Mouse (Mus musculus): ENCODE results near the gene Mrpl49. TPM values are rescaled to one million over a fixed set of nuclear protein-coding genes. Genes with fewer than 3 reads are reported as not detected.

Mrpl49 gene
- polyA plus RNA-seq (2014; fragmentation: Illumina TruSeq; extraction: RNeasy Lipid Tissue Mini Kit (QIAGEN cat#74804); ENCODE audit: low read depth, low replicate concordance) = 9.4 TPM

DNA sequence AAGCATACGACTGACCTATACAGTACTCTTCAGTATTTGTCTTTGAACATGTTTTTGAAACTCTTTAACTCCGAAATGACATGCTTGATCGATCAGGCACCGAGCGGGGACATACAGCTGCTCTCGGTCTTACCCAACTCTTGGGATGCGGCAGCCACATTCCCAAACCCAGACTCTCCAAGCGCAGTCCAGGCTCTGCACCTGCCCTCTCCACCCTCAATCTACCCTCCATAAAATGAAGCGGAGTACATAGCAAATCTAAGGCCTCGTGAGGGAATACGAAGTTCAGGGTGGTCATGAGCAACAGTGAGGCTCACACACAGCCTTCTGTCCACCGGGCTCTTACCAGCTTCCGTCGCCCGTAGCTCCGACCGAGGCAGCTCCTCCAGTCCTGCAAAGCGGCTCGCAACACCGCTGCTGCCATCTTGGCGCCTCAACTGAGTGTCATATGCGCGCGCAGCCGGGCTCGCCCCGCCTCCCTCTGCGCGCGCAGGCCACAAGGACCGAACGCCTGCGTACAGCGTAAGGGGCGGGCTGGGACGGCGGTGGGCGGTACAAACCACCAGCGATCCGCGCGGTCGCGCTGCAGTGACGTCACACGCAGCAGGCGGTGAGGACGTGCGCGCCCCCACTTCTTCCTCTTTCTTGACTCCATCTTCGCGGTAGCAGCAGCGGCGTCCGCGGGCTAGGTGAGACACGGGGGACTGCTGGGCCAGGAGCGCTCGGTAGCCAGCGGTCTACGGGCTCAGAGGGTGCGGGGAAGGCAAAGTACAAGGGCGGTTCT is at the start of gene Mrpl49, which contains the start of gene Fau:
TSS of gene Mrpl49 (minus strand) at position 473 of the 784 bp plus-strand sequence.
TSS of gene Fau (plus strand) at position 532 of the 784 bp plus-strand sequence.

DNA sequence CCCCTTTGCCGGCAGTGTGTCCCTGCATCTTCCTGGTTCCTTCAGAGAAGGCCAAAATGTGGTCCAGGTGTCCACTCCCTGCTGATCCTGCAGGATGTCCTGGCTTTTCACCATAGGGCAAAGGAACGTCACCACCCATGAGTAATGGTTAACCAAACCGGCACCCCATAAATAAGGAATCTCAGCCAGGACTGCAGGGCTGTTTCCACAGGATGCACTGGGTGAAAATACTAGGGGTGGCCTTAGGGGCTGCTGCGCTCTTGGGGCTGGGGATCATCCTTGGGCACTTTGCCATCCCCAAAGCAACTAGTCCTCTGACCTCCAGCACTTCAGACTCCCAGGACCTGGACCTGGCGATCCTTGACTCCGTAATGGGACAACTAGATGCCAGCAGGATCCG is 48.0 kb upstream of the Mrpl49 start, which contains the start of gene Naaladl1:
TSS of gene Naaladl1 (plus strand) at position 197 of the 400 bp plus-strand sequence.

DNA sequence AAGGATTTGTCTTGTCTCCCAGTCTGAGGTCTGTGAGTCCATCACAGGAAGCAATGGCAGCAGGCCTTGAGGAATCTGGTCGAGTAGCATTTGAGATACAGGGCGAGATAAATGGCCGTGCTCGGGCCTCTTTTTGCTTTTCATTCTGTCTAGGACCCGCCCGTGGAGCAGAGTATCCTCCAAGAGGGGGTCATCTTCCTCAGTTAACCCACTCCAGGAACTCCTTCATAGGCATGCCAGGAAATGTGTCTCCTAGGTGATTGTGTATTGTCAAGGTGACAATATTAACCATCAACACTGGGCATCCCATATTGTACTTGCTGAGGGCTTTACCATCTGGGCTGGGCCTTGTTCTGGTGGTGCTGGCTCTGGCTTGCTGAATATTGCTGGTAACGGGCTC is 36.5 kb upstream of the Mrpl49 start, which contains the start of gene AC131692.1:
TSS of gene AC131692.1 (plus strand) at position 301 of the 400 bp plus-strand sequence.

DNA sequence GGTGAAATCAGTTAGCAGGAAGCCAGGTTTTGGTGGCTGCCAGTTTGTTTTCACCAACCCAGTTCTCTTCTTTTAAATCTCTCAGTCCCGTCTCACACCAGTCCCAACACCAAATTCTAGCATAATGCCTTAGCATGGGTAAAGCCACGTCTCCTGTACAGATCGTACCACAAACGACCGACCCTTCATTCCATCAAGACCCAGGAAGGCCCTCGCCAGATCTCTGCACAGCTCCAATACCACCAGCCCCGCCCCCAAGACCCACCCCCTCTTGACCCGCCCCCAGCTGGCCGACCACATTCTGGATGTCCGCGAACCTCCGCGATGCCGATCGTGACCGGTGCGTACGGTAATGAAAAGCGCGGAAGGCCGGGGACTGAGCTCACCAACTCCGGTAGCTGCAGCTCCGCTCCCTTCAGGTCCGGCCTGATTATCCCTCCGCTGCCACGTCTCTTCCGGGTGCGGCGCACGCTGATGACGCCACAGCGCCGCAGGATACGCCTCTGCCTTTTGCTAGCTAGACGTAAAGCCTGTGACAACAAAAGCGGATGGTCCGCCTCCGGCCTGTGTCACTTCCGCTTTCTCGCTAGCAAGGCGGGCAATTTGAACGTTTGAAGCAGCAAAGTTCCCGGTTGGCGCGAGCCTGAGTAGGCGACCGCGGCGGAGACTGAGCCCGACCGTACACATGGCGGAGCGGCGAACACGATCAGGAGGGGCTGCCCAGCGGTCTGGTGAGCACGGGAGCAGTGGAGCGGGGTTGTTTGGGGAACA is 27.1 kb upstream of the Mrpl49 start, which contains the start of the genes Zfpl1 and Cdca5:
TSS of gene Zfpl1 (minus strand) at position 479 of the 771 bp plus-strand sequence.
TSS of gene Cdca5 (plus strand) at position 506 of the 771 bp plus-strand sequence.

DNA sequence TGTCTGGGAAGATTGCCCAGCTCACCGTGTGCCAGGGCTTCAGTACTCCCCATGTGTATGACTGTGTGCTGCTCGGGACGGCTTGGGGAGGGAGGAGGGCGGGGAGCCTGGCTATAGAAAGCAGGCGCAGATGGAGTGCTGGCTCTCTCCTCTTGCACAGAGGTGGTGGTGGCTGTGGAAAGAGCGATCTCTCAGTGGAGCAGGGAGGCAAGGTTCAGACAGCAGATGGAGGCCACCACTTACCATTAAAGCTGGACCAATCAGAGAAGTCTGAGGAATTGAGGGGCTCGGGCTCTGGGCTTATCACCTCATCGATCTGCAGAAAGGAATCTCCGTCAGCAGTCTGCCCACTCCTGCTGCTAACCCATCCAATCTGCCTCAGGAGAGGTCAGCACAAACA is 24.6 kb upstream of the Mrpl49 start, which contains the start of gene Gm28374:
TSS of gene Gm28374 (minus strand) at position 101 of the 400 bp plus-strand sequence.

DNA sequence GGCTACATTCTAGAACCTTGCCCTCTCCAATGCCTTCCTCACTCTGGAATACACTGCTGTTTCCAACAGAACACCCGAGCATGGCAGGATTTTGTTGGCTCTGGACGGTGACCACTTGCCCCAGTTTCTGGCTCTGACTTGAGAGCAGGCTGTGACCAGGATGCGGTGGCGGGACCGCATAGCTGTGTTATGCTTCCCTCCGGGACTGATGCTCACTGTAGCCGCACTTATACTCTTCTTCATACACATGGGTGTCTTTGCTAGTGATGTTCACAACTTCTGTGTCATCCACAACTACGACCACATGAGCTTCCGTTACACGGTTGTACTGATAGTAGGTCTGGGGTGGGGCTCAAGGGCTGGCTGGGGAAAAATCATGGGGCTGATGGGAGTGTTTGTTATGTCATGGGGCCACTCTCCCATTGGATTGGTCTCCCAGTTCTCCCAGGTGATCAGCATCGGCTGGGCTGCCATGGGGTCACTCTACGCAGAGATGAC is 22.4 kb upstream of the Mrpl49 start, which contains the start of gene Tmem262:
TSS of gene Tmem262 (plus strand) at position 51 of the 498 bp plus-strand sequence.

DNA sequence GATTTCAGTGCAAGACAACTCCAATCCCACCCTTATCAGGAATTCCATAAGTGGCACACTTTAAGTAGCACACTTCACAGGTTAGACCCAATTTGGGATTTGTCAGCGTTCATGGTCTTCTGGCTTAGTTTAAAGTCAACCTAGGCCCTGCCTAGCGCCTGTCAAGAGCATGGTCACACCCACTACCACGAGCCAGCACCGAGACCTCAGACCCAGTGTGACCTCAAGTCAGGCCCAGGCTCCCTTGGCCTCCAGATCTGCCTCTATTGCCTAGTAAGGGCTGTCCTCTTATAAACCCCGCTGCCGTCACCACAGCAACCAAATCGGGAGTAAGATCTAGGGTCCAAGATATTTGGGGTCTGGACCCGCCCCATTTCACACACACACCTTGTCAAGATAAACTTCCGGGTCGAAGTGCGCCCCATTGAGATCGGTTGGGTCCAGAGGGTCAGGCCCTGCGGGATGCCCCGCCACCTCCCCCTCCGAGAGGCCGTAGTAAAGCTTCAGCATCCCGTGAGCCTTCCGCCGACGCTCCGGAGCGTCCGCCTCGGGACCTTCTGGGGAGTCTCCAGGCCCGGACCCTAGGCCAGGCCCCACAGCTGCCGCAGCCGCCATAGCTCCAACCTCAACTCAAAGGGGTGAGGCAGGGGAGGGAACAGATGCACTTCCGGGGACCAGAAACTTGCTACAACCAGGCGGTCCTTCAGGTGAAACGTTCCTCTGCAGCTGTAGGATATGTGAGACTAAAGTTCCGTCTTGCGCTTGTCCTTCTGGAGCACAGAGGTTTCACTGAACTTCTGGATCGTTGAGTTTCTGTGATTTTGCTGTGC is 19.2 kb upstream of the Mrpl49 start, which contains the start of gene Vps51:
TSS of gene Vps51 (minus strand) at position 668 of the 830 bp plus-strand sequence.

DNA sequence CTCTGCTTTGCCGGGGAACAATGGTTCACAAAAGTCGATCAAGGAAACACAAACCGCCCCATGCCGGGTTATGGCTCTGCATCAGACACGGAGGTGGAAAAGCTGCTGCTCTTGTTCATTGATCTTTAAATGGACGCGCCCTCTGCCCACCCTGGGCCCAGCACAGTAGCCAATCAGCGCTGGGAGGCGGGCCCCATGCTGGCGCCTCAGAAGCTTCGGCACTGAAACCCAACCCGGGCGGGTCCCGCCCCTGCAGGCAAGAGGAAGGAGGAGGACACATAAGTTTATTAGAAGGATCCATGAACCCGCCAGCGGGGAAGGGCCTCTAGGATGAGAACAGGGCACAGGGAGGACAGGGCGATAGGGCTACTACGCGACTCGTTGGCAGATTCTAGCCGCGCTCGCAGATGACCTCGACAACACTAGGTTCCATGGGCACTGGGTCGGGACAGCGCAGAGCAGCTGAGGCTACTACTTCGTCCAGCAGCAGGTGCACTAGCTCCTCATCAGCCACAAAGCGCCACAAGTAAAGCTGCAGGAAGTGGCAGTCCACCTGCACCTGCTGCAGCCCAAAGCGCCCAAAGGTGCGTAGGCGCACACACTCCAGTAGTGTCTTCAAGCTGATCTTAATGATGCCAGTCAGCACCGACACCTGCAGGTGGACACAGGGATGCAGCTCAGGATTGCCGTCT is 10.3 kb upstream of the Mrpl49 start, which contains the start of gene Tm7sf2:
TSS of gene Tm7sf2 (minus strand) at position 650 of the 692 bp plus-strand sequence.

DNA sequence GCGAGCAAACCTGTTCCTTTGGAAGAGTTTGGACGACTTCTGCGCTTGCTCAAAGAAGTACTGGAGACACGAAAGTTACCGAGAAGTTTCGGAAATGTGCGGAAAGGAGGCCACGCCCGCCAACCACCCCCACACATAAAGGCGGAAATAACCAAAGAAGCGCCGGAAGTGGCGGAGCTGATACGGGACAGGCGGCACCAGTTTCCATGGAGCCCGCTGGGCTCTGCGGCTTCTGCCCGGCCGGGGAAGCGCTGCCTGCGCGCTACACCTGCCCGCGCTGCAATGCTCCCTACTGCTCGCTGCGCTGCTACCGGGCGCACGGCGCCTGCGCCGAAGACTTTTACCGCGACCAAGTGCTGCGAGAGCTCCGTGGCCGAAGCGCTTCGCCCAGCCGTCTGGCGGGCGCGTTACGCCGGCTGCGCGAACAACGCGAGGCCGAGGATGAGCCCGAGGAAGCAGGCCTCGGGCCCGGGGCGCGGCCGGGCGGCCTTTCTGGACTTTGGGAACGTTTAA is 3.5 kb upstream of the Mrpl49 start, which contains the start of gene Znhit2:
TSS of gene Znhit2 (plus strand) at position 172 of the 513 bp plus-strand sequence.

DNA sequence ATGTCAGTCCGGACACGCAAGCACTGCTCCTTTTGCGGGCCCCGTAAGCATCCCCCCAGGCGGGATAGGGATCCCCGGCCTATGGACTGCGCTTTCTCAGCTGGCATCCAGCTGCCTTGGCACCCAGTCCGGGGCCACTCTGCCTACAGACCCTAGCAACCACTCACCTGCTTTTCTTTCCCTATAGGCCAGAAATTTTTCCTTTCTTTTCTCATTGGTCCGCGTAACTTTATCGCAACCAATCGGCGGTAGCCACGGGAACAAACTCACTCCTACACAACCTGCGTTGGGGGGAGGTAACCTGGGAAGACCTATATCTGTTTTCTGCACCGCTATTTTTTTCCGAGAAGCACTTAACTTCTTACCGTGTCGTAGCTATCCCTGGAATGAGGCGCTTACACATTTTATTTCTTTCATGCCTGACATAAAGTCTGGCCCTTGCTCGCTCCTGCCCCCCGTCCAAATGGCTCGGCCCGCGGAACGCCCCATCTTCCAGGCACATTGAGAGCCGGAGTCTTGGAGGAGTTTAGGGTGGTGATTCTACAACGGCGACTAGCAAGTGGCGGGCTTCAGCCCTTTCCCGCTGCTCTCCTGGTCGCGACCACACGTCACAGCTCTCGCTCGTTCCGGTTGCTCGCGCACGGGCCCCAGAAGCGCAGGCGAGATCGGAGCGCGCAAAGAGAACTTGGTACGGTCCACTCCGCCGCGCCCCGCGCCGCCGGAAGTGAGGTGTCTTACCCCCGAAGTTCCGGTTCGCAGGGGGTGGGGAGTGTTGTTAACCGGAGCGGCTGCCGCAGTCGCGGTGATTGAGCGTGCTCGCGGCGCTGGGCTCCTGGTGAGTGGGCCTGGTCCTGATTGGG is 11.1 kb downstream of the Mrpl49 start, which contains the start of gene Syvn1:
TSS of gene Syvn1 (plus strand) at position 283 of the 860 bp plus-strand sequence.

DNA sequence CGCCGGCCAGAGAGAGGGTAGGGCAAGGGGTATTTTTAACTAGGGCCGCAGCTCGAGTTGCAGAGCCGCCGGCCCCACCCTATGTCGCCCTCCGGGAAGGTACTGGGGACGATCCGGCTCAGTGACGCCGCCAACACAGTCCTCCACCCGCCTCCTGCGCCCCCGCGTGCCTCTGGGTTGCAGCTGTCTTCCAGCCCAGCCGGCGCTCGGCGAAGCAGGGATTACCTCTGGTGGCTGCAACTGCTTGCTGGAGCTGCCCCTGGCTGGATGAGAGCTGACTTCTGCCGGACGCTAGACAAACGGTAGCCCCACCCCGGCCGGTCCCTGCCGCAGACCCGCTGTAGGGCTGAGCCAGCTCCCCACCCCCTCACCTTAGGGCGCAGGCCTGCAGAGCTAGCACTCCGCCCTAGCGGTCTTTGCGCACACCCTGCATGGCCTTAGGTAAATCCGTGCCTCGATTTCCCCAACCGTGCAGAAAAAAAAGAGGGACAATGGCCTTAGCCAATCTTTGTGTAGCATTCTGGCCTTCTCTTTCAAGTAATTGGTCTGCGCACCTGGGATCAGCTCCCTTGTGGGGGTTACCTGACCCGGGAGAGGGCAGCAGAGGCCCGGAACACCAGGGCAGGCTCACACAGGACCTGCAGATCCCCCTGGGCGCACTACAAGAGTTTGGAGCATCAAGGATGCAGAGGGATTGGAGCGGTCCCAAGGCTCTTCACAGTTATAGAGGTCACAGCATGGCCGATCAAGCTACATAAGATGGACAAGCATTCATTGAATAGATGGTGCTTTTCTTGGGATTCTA is 41.9 kb downstream of the Mrpl49 start, which contains the start of gene Capn1:
TSS of gene Capn1 (minus strand) at position 387 of the 805 bp plus-strand sequence.

Other genes with a start within 250 kb of the Mrpl49 start
- 3.8 TPM for gene Frmd8, start 182.5 kb downstream of the Mrpl49 start, polyA plus RNA-seq (2014; fragmentation: Illumina TruSeq; extraction: RNeasy Lipid Tissue Mini Kit (QIAGEN cat#74804); ENCODE audit: low read depth, low replicate concordance)
- gene Slc25a45, start 180.0 kb downstream of the Mrpl49 start, polyA plus RNA-seq (2014; fragmentation: Illumina TruSeq; extraction: RNeasy Lipid Tissue Mini Kit (QIAGEN cat#74804); ENCODE audit: low read depth, low replicate concordance) = 2.8 TPM
- 0.38 TPM for gene Tigd3, start 163.6 kb downstream of the Mrpl49 start, polyA plus RNA-seq (2014; fragmentation: Illumina TruSeq; extraction: RNeasy Lipid Tissue Mini Kit (QIAGEN cat#74804); ENCODE audit: low read depth, low replicate concordance)
- gene Dpf2, start 144.8 kb downstream of the Mrpl49 start, polyA plus RNA-seq (2014; fragmentation: Illumina TruSeq; extraction: RNeasy Lipid Tissue Mini Kit (QIAGEN cat#74804); ENCODE audit: low read depth, low replicate concordance) = 9.0 TPM
- gene Cdc42ep2, start 133.0 kb downstream of the Mrpl49 start, polyA plus RNA-seq (2014; fragmentation: Illumina TruSeq; extraction: RNeasy Lipid Tissue Mini Kit (QIAGEN cat#74804); ENCODE audit: low read depth, low replicate concordance) = 0.11 TPM
- 7.6 TPM for gene Pola2, start 93.6 kb downstream of the Mrpl49 start, polyA plus RNA-seq (2014; fragmentation: Illumina TruSeq; extraction: RNeasy Lipid Tissue Mini Kit (QIAGEN cat#74804); ENCODE audit: low read depth, low replicate concordance)
- gene Slc22a20, start 71.6 kb downstream of the Mrpl49 start, polyA plus RNA-seq (2014; fragmentation: Illumina TruSeq; extraction: RNeasy Lipid Tissue Mini Kit (QIAGEN cat#74804); ENCODE audit: low read depth, low replicate concordance) = not detected
- gene Capn1, start 41.9 kb downstream of the Mrpl49 start, polyA plus RNA-seq (2014; fragmentation: Illumina TruSeq; extraction: RNeasy Lipid Tissue Mini Kit (QIAGEN cat#74804); ENCODE audit: low read depth, low replicate concordance) = 0.24 TPM
- gene Syvn1, start 11.2 kb downstream of the Mrpl49 start, polyA plus RNA-seq (2014; fragmentation: Illumina TruSeq; extraction: RNeasy Lipid Tissue Mini Kit (QIAGEN cat#74804); ENCODE audit: low read depth, low replicate concordance) = 1.3 TPM
- gene Fau, start 59 bp upstream of the Mrpl49 start, polyA plus RNA-seq (2014; fragmentation: Illumina TruSeq; extraction: RNeasy Lipid Tissue Mini Kit (QIAGEN cat#74804); ENCODE audit: low read depth, low replicate concordance) = 25.7 TPM
- gene Znhit2, start 3.4 kb upstream of the Mrpl49 start, polyA plus RNA-seq (2014; fragmentation: Illumina TruSeq; extraction: RNeasy Lipid Tissue Mini Kit (QIAGEN cat#74804); ENCODE audit: low read depth, low replicate concordance) = 0.66 TPM
- gene Tm7sf2, start 10.6 kb upstream of the Mrpl49 start, polyA plus RNA-seq (2014; fragmentation: Illumina TruSeq; extraction: RNeasy Lipid Tissue Mini Kit (QIAGEN cat#74804); ENCODE audit: low read depth, low replicate concordance) = 1.6 TPM
- 8.3 TPM for gene Vps51, start 19.4 kb upstream of the Mrpl49 start, polyA plus RNA-seq (2014; fragmentation: Illumina TruSeq; extraction: RNeasy Lipid Tissue Mini Kit (QIAGEN cat#74804); ENCODE audit: low read depth, low replicate concordance)
- 14.1 TPM for gene Tmem262, start 22.2 kb upstream of the Mrpl49 start, polyA plus RNA-seq (2014; fragmentation: Illumina TruSeq; extraction: RNeasy Lipid Tissue Mini Kit (QIAGEN cat#74804); ENCODE audit: low read depth, low replicate concordance)
- not detected for gene Gm28374, start 24.5 kb upstream of the Mrpl49 start, polyA plus RNA-seq (2014; fragmentation: Illumina TruSeq; extraction: RNeasy Lipid Tissue Mini Kit (QIAGEN cat#74804); ENCODE audit: low read depth, low replicate concordance)
- gene Zfpl1, start 27.2 kb upstream of the Mrpl49 start, polyA plus RNA-seq (2014; fragmentation: Illumina TruSeq; extraction: RNeasy Lipid Tissue Mini Kit (QIAGEN cat#74804); ENCODE audit: low read depth, low replicate concordance) = 1.3 TPM
- gene Cdca5, start 27.2 kb upstream of the Mrpl49 start, polyA plus RNA-seq (2014; fragmentation: Illumina TruSeq; extraction: RNeasy Lipid Tissue Mini Kit (QIAGEN cat#74804); ENCODE audit: low read depth, low replicate concordance) = 10.9 TPM
- gene AC131692.1, start 36.6 kb upstream of the Mrpl49 start, polyA plus RNA-seq (2014; fragmentation: Illumina TruSeq; extraction: RNeasy Lipid Tissue Mini Kit (QIAGEN cat#74804); ENCODE audit: low read depth, low replicate concordance) = 56.3 TPM
- gene Naaladl1, start 48.0 kb upstream of the Mrpl49 start, polyA plus RNA-seq (2014; fragmentation: Illumina TruSeq; extraction: RNeasy Lipid Tissue Mini Kit (QIAGEN cat#74804); ENCODE audit: low read depth, low replicate concordance) = 0.13 TPM
- 1.2 TPM for gene Sac3d1, start 60.9 kb upstream of the Mrpl49 start, polyA plus RNA-seq (2014; fragmentation: Illumina TruSeq; extraction: RNeasy Lipid Tissue Mini Kit (QIAGEN cat#74804); ENCODE audit: low read depth, low replicate concordance)
- 2.1 TPM for gene Snx15, start 70.5 kb upstream of the Mrpl49 start, polyA plus RNA-seq (2014; fragmentation: Illumina TruSeq; extraction: RNeasy Lipid Tissue Mini Kit (QIAGEN cat#74804); ENCODE audit: low read depth, low replicate concordance)
- gene Batf2, start 83.2 kb upstream of the Mrpl49 start, polyA plus RNA-seq (2014; fragmentation: Illumina TruSeq; extraction: RNeasy Lipid Tissue Mini Kit (QIAGEN cat#74804); ENCODE audit: low read depth, low replicate concordance) = not detected
- gene Arl2, start 83.8 kb upstream of the Mrpl49 start, polyA plus RNA-seq (2014; fragmentation: Illumina TruSeq; extraction: RNeasy Lipid Tissue Mini Kit (QIAGEN cat#74804); ENCODE audit: low read depth, low replicate concordance) = 2.2 TPM
- 7.0 TPM for gene Majin, start 126.6 kb upstream of the Mrpl49 start, polyA plus RNA-seq (2014; fragmentation: Illumina TruSeq; extraction: RNeasy Lipid Tissue Mini Kit (QIAGEN cat#74804); ENCODE audit: low read depth, low replicate concordance)
- gene Gpha2, start 168.6 kb upstream of the Mrpl49 start, polyA plus RNA-seq (2014; fragmentation: Illumina TruSeq; extraction: RNeasy Lipid Tissue Mini Kit (QIAGEN cat#74804); ENCODE audit: low read depth, low replicate concordance) = not detected
- gene Ppp2r5b, start 178.1 kb upstream of the Mrpl49 start, polyA plus RNA-seq (2014; fragmentation: Illumina TruSeq; extraction: RNeasy Lipid Tissue Mini Kit (QIAGEN cat#74804); ENCODE audit: low read depth, low replicate concordance) = 0.45 TPM
- gene Atg2a, start 183.9 kb upstream of the Mrpl49 start, polyA plus RNA-seq (2014; fragmentation: Illumina TruSeq; extraction: RNeasy Lipid Tissue Mini Kit (QIAGEN cat#74804); ENCODE audit: low read depth, low replicate concordance) = 0.41 TPM
- gene Ehd1, start 218.9 kb upstream of the Mrpl49 start, polyA plus RNA-seq (2014; fragmentation: Illumina TruSeq; extraction: RNeasy Lipid Tissue Mini Kit (QIAGEN cat#74804); ENCODE audit: low read depth, low replicate concordance) = 43.3 TPM
- gene Cdc42bpg, start 248.7 kb upstream of the Mrpl49 start, polyA plus RNA-seq (2014; fragmentation: Illumina TruSeq; extraction: RNeasy Lipid Tissue Mini Kit (QIAGEN cat#74804); ENCODE audit: low read depth, low replicate concordance) = 0.49 TPM

Measured in testis, adult 10 weeks (tissue).